Mouse (Mus musculus): ENCODE measurements around the gene Slc8b1.

DNA sequence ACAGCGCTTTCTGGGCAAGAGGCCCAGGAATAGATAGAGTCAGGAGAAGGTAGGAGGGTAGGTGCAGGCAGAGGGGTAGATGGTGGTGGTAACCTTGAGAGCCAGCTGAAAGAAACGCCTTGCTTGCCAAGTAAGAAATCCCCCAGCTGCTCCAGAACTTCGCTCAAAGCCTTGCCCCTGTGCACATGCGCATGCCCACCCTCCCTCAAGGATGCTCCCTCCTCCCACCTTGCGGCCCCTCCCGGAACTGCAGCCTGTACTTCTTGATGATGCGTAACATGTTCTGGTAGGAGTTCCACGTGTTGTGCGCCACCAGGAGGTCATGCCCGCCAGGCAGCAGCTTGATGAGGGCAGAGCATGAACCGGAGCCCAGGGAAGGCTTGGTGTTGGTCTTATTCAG is 18.5 kb upstream of the Slc8b1 start:
- TF ChIP-seq CTCF (conservative IDR thresholded peaks at IDR 0.05; ENCODE audit: insufficient read depth, insufficient read length, low read depth, low read length) (no peak; the same call in 1 of the 2 replicates), POLR2A (IDR thresholded peaks at IDR 0.05; ENCODE audit: low read depth, low read length) (no peak)

All from kidney, adult 2 months (tissue).